Mouse (Mus musculus) spleen, adult 2 months (tissue): ENCODE measurements at regions not wholly inside any gene's neighbourhood (a gene's known extent, or its start where the extent isn't known, plus 50 kb on each side); places are given as distances from the start of the nearest gene placed in this dataset.

ENCODE experiments used
- CTCF ChIP-seq: fragments of 200-500 bp; IDR thresholded peaks from 2 replicates; pipeline ENCODE4 v1.5.1; 2011; ENCODE audit warnings: mild to moderate bottlenecking, inconsistent platforms; ENCODE audit not compliant: insufficient read depth, insufficient read length, insufficient replicate concordance; ENCODE audit errors: extremely low read depth
- POLR2A ChIP-seq: fragments of 200-500 bp; IDR thresholded peaks from 2 replicates; pipeline ENCODE4 v1.6.1; 2011; ENCODE audit warnings: low read depth, low read length, inconsistent platforms

GRCm38 (mm10) chr6:91590395-91590794, 74.7 kb downstream of the Lsm3 start:
- TF ChIP-seq POLR2A (no peak), CTCF (no peak)
